Mouse (Mus musculus): ENCODE data around the gene Atxn1. TPM values are rescaled to one million over a fixed set of nuclear protein-coding genes. Genes with fewer than 3 reads are reported as not detected.
A peak's percentile ranks its signal among the peaks of the same experiment; 100 is the strongest.

Atxn1 gene
- polyA plus RNA-seq, 1 experiment = 34.9 TPM

- Histone ChIP-seq H3K27ac (ENCODE audit: insufficient read depth, low read depth, low read length) (0 out of 2 replicates have a peak overlapping the region, but pooled peaks have one; percentile 0), H3K4me3 (ENCODE audit: low read depth, low read length) (no peak overlapping the region), H3K36me3 (ENCODE audit: control insufficient read depth, insufficient read depth, low read length) (no peaks in the 10 kb centered on the region), H3K4me1 (ENCODE audit: control insufficient read depth, insufficient read depth, insufficient read length, low read length) (peaks cover 4% of the 10 kb centered on the region; the same call in 1 of the 2 replicates), H3K27me3 (ENCODE audit: control insufficient read depth, insufficient read depth, low read length) (peaks cover 3% of the 10 kb centered on the region; the same call in 1 of the 2 replicates)
- no peak for TF ChIP-seq POLR2A (IDR thresholded peaks at IDR 0.05; ENCODE audit: low read depth, low read length)
- TF ChIP-seq CTCF (IDR thresholded peaks at IDR 0.05; ENCODE audit: extremely low read depth, insufficient read length, insufficient replicate concordance, low read depth, low read length) = no peak
- WGBS = 18% methylated on average over 12 of the region's 12 CpGs
Observed at GRCm38 (mm10) chr13:45970920-45971536, 6.2 kb upstream of the Atxn1 start.

- Histone ChIP-seq H3K4me1 (ENCODE audit: control insufficient read depth, insufficient read depth, insufficient read length, low read length) (peaks cover 4% of the 10 kb centered on the region), H3K36me3 (ENCODE audit: control insufficient read depth, insufficient read depth, low read length) (no peaks in the 10 kb centered on the region), H3K27ac (ENCODE audit: insufficient read depth, low read depth, low read length) (no peak overlapping the region), H3K4me3 (ENCODE audit: low read depth, low read length) (no peak overlapping the region), H3K27me3 (ENCODE audit: control insufficient read depth, insufficient read depth, low read length) (no peaks in the 10 kb centered on the region)
- no peak for TF ChIP-seq POLR2A (IDR thresholded peaks at IDR 0.05; ENCODE audit: low read depth, low read length)
- TF ChIP-seq CTCF (IDR thresholded peaks at IDR 0.05; ENCODE audit: extremely low read depth, insufficient read length, insufficient replicate concordance, low read depth, low read length) = no peak
- WGBS = 80% methylated on average over 4 of the region's 4 CpGs
Observed at GRCm38 (mm10) chr13:45968206-45968605, 3.4 kb upstream of the Atxn1 start.

- WGBS = 65% methylated on average over 3 of the region's 3 CpGs
- Histone ChIP-seq H3K27ac (ENCODE audit: insufficient read depth, low read depth, low read length) (no peak overlapping the region), H3K4me1 (ENCODE audit: control insufficient read depth, insufficient read depth, insufficient read length, low read length) (peaks cover 4% of the 10 kb centered on the region), H3K27me3 (ENCODE audit: control insufficient read depth, insufficient read depth, low read length) (no peaks in the 10 kb centered on the region), H3K36me3 (ENCODE audit: control insufficient read depth, insufficient read depth, low read length) (no peaks in the 10 kb centered on the region), H3K4me3 (ENCODE audit: low read depth, low read length) (no peak overlapping the region)
- TF ChIP-seq CTCF (IDR thresholded peaks at IDR 0.05; ENCODE audit: extremely low read depth, insufficient read length, insufficient replicate concordance, low read depth, low read length) = no peak
- TF ChIP-seq POLR2A (IDR thresholded peaks at IDR 0.05; ENCODE audit: low read depth, low read length) = no peak
Observed at GRCm38 (mm10) chr13:45967371-45967770, 2.6 kb upstream of the Atxn1 start.

GRCm38 (mm10) chr13:45966586-45966985, 1.8 kb upstream of the Atxn1 start:
- H3K27ac ChIP-seq (ENCODE audit: insufficient read depth, low read depth, low read length) = no peak overlapping the region

GRCm38 (mm10) chr13:45965594-45966432, 1.0 kb upstream of the Atxn1 start:
- Histone ChIP-seq H3K27me3 (ENCODE audit: control insufficient read depth, insufficient read depth, low read length) (no peaks in the 10 kb centered on the region), H3K27ac (ENCODE audit: insufficient read depth, low read depth, low read length) (peak overlapping the region; percentile 77), H3K36me3 (ENCODE audit: control insufficient read depth, insufficient read depth, low read length) (no peaks in the 10 kb centered on the region), H3K4me3 (ENCODE audit: low read depth, low read length) (peak overlapping the region; percentile 98), H3K4me1 (ENCODE audit: control insufficient read depth, insufficient read depth, insufficient read length, low read length) (peaks cover 3% of the 10 kb centered on the region)
- 0 out of 2 replicates have a peak, but pooled peaks have one; percentile 18 for TF ChIP-seq CTCF (IDR thresholded peaks at IDR 0.05; ENCODE audit: extremely low read depth, insufficient read length, insufficient replicate concordance, low read depth, low read length)
- TF ChIP-seq POLR2A (IDR thresholded peaks at IDR 0.05; ENCODE audit: low read depth, low read length) = no peak
- WGBS = under 1% methylated on average over 41 of the region's 41 CpGs

More at GRCm38 (mm10) chr13:45966586-45966985, 1.8 kb upstream of the Atxn1 start:
- peak overlapping the region; percentile 24; the same call in 1 of the 2 replicates for H3K4me3 ChIP-seq (ENCODE audit: low read depth, low read length)
- H3K27me3 ChIP-seq (ENCODE audit: control insufficient read depth, insufficient read depth, low read length) = no peaks in the 10 kb centered on the region
- peaks cover 6% of the 10 kb centered on the region for H3K4me1 ChIP-seq (ENCODE audit: control insufficient read depth, insufficient read depth, insufficient read length, low read length)
- 5% methylated on average over 14 of the region's 14 CpGs for WGBS
- TF ChIP-seq CTCF (IDR thresholded peaks at IDR 0.05; ENCODE audit: extremely low read depth, insufficient read length, insufficient replicate concordance, low read depth, low read length) (peak; percentile 31; the same call in 1 of the 2 replicates), POLR2A (IDR thresholded peaks at IDR 0.05; ENCODE audit: low read depth, low read length) (no peak)
- no peaks in the 10 kb centered on the region for H3K36me3 ChIP-seq (ENCODE audit: control insufficient read depth, insufficient read depth, low read length)

GRCm38 (mm10) chr13:45964331-45964852, 416 bp downstream of the Atxn1 start:
- Histone ChIP-seq H3K4me1 (ENCODE audit: control insufficient read depth, insufficient read depth, insufficient read length, low read length) (peaks cover 9% of the 10 kb centered on the region), H3K27ac (ENCODE audit: insufficient read depth, low read depth, low read length) (peak overlapping the region; percentile 99), H3K36me3 (ENCODE audit: control insufficient read depth, insufficient read depth, low read length) (no peaks in the 10 kb centered on the region), H3K4me3 (ENCODE audit: low read depth, low read length) (peak overlapping the region; percentile 98), H3K27me3 (ENCODE audit: control insufficient read depth, insufficient read depth, low read length) (no peaks in the 10 kb centered on the region)
- TF ChIP-seq CTCF (IDR thresholded peaks at IDR 0.05; ENCODE audit: extremely low read depth, insufficient read length, insufficient replicate concordance, low read depth, low read length) = 0 out of 2 replicates have a peak, but pooled peaks have one; percentile 8
- TF ChIP-seq POLR2A (IDR thresholded peaks at IDR 0.05; ENCODE audit: low read depth, low read length) = no peak
- under 1% methylated on average over 38 of the region's 39 CpGs for WGBS
